Mouse (Mus musculus) kidney, adult 8-10 months (tissue): ENCODE measurements at regions not wholly inside any gene's neighbourhood (a gene's known extent, or its start where the extent isn't known, plus 50 kb on each side); places are given as distances from the start of the nearest gene placed in this dataset.

Source experiments
- DNase-seq, 2 experiments: peaks; one replicate each; pipeline ENCODE4 v3.0.0; 2022

DNA sequence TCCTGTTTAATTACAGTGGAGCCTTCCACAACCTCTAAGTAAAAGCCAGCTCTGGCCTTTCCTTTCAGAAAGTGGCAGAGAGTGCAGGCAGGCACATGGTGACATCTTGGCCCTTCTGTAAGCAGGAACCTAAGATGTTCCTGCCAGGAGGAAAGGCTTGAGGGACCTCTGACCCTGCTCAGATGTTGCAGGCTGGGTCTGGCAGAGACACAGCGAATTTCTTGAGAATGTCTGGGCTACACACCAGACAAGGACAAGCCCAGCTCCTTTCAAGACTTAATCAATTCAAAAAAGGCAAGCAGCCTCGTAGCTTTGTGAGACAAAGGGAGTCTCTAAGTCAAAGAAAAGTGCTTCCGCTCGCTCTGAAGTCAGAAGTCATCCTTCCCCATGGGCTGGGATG lies 79.2 kb upstream of the 4930583I09Rik start:
- no peak for DNase-seq

DNA sequence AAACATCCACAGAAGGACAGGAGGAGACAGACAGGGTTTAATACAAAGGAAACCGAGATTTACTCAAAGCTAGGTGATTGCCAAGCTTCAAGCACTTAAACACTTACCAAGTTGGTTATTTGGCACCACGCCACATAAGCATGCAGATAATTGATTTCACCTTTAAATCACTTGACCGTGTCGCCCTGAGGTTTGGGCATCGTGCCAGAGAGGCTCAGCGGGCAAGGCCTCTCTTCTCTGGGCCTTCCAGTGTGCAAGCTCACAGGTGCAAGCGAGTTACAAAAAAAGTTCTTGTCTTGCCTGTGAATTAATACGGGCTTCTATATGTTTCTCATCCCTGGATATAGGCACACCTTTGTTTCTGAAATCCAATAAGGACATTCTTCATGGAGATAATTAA lies 78.4 kb upstream of the 4930583I09Rik start:
- DNase-seq, result peak; percentile 69

GRCm38 (mm10) chr17:64908671-64909070 lies 72.8 kb upstream of the 4930583I09Rik start:
- DNase-seq, result no peak

DNA sequence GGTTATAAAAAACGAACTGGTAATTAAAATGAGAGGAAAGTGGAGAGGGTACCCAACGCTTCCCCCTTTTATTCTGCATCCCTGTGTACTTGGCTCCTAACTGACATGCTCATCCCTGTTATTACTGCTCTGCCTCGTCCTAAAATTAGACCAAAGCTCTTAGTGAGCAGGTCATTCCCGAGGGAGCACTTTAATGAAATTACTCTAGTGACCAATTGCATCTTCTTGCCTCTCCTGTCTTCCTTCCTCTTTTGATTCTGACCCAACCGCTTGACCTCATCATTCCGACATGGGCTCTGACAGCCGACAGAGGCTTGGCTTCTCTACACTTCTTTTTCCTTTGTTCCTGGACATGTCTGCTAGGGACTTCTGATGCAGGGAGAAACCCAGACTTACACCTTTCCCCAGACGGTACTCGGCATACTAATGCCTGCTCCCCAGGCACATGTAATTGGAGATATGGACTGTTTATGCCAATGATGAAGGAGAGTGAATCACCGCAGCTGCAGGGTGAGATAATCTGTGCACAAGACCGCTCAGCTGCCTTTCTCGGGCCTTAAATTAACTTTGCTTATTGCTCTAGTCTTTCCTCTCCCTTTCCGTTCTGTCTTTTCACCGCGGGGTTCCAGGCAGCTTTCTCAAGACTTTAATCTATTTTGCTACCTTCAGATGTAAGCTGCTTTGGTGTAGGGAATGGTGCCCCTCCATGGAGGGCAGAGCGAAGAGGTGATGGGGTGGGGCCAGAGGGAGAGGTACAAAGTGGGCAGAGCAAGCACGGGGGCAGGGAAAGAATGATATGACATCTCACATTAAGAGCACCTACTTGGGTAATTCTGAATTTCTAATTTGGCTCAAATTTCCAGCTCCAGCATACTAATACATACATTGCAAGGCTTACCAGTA lies 66.1 kb upstream of the 4930583I09Rik start:
- DNase-seq, result no peak

GRCm38 (mm10) chr17:64897473-64897872 lies 61.6 kb upstream of the 4930583I09Rik start:
- DNase-seq, result no peak

DNA sequence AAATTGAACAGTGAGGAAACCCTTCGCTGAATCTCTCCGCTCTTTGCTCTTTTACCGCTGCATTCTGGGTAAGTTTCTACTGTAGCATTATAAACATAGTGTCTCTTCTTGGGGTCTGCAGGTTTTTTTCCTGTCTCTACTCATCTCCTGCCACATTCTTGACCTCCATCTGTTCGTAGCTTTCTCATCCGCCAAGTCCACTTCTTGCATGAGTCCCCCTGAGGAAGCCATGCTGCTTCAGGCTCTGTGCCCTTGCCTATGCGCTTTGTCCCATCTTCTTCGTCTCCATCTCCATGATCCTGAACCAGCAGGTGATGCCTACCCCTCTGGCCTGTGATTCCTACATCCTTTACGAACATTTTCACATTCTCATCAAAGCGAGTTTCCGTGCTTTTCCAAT lies 60.0 kb upstream of the 4930583I09Rik start:
- DNase-seq, result no peak

DNA sequence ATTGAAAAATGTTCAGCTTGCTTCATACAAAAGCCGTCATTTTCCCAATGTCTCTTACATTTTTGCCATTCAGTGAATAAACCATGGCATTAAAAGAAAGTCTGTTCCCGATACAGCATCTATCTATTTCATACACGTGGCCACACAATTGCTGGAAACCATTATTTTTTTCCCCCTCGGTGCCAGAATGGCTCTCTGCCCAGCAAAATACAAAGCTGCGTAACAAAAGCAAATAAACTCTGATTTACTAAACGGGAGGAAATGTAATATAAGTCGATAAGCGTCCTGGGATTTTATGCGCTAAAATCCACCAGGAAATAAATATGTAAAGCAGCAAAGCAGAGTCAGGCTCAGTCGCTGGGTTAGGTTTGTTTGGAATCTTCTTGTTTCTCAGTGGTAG lies 59.6 kb upstream of the 4930583I09Rik start:
- no peak for DNase-seq

GRCm38 (mm10) chr17:64893182-64893902 lies 57.5 kb upstream of the 4930583I09Rik start:
- no peak for DNase-seq
